Mouse (Mus musculus): ENCODE data around the gene Cnnm2. TPM values are rescaled to one million over a fixed set of nuclear protein-coding genes. Genes with fewer than 3 reads are reported as not detected.
"Not testable (repeated sequence)": the region's sequence is repeated elsewhere in the genome, so short reads cannot be mapped to it uniquely, and the experiment has no call there.

The Cnnm2 gene
- total RNA-seq (2021), result 1 to 10 TPM; 3.6 to 4.5 TPM
- long read RNA-seq, experiment 1, full-length matches to known transcripts, result 6 of 9 reads
- long read RNA-seq, experiment 1, partial matches to known transcripts, result 2 of 9 reads
- long read RNA-seq, experiment 1, other reads (novel, unspliced or antisense), result 1 of 9 reads
- long read RNA-seq, experiment 2, full-length matches to known transcripts, result 4 of 4 reads
- long read RNA-seq, experiment 2, partial matches to known transcripts, result 0 of 4 reads
- long read RNA-seq, experiment 2, other reads (novel, unspliced or antisense), result 0 of 4 reads

DNA sequence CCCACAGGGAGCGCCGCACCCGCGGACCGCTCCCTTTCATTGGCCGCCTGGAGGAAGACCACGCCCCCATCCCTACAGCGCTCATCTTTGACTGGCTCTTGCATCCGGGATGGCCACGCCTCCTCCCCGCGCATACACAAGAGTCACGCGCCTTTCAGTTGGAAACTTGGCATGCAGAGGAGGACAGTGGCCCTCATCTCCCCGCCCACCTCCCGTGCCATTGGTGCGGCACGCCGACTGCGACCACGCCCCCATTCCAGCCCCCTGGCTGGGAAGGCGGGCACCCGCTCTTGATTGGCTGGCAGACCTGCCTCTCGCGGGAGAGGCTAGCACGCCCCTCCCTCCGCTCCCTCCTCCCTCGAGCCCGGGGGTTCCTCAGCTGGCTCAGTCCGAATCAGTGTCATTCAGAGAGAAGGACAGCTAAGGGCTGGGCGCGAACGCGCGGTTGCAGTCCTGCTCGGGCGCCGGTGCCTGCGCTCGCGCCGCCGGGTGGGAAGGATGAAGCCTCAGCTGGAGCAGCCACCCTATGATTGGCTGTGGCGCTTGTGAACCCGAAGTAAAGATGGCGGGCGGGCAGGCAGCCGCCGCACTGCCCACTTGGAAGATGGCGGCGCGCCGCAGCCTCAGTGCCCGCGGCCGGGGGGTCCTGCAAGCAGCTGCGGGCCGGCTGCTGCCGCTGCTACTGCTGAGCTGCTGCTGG lies at the start of gene Cnnm2:
Cnnm2 (plus strand) TSS at position 350 of the 700 bp plus-strand sequence.
- DNase-seq, result peak; percentile 99

DNA sequence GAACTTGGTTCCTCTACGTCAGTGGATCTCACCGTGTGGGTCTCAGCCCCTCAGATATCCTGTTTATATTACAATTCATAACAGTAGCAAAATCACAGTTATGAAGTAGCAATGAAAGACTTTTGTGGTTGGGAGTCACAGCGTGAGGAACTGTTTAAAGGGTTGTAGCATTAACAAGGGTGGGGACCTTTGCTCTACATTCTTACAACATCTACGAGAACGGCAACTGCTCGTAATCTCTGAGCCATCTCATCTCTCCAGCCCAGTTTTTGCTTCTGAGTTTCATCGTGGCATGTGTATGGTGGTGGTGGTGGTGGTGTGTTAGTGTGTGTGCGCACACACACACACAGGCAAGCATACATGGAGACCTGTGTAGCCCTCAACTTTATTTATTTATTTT lies 47.2 kb upstream of the Cnnm2 start:
- no peak for DNase-seq

DNA sequence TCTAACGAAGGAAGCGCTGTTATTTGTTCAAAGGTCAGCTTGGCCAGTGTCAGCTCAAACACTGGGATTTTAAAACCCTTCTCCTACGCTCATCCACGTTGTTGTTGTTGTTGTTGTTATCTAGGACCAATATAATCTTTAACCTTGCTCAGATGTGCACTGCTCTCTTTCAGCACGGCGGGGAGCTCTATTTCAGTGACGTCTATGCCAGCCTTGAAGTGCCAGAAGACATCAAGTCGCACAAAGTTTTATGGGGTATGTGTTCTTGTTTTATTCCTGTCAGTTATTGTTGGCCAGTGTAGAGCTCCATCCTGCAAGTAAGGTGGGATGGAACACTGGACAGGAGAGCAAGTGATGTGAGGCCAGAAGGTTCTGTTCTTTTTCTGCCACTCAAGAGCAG lies 46.4 kb upstream of the Cnnm2 start:
- no peak for DNase-seq

DNA sequence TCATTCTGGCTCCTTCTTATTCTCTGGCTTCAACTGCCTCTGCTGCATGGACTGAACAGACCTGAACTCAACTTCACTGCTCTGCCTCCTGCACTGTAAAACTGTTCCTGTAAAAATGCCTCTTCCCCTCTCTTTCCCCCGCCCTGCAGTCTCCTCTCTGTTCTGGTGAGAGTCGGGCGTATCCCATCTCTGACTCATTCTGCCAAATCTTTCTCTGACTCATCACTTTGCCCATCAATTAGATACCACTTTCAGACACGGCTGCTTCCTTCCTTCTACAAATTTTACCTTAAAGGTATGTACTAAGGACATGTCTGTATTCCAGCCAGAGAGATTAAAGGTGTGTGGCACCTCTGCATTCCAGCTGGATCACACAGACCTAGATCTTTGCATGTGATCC lies 43.2 kb upstream of the Cnnm2 start:
- DNase-seq, result no peak

DNA sequence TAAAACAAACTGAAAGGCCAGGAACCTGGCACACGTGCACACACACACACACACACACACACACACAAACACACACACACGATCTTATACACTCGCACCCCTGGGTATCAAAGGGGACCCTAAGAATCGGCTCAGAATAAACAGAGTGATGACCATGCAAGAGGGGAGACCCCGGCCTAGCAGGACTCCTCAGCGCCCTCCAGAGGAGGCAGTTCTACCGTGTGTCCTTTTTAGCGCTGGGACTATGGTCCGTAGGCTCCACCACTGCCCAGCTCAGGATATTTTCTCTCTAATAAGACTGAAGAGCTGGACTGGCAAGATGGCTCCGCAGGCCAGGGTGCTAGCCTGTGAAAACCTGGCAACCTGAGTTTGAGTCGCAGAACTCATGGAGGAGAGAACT lies 37.0 kb upstream of the Cnnm2 start:
- DNase-seq, result no peak

DNA sequence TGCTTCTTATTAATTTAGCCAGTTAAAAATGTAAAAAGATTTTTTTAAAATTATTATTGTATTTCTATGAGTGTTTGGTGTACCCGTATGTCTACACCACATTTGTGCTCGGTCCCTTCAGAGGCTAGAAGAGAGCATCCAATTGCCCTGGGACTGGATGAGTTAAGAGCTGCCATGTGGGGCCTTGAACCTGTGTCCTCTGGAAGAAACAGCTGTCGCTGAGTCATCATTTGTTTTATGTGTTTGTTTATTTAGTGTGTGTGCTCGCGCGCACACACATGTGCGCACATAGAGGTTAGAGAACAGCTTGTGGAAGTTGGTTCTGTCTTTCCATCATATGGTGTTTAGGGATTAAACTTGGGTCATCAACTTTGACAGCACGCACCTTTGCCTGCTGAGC lies 35.3 kb upstream of the Cnnm2 start:
- no peak for DNase-seq

DNA sequence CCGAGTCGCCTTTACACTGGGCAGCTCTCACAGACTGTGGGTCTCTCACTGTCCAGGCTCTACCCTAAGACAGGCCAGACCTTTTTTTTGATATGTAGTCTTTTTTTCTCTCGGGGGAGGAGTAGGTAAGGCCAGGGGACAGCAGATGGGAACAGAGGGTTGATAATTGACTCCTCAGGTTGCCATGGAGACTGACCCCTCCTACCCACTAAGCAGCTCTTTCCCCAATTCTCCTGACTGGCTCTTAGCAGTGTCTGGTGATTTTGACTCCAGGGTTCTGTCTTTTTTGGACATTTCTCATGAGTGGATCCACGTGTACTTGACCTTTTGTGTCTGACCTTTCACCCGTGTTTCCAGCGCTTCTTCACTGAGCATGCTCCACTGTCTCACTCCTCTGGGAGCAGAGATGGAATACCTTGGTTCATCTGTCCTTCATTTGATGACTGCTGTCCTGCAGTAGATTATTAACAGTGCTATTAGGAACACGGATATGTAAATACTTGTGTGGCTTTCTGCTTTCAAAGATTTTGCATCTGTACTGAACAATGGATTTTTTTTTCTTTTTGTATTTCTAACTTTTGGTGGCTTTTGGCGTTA lies 34.2 kb upstream of the Cnnm2 start:
- no peak for DNase-seq

DNA sequence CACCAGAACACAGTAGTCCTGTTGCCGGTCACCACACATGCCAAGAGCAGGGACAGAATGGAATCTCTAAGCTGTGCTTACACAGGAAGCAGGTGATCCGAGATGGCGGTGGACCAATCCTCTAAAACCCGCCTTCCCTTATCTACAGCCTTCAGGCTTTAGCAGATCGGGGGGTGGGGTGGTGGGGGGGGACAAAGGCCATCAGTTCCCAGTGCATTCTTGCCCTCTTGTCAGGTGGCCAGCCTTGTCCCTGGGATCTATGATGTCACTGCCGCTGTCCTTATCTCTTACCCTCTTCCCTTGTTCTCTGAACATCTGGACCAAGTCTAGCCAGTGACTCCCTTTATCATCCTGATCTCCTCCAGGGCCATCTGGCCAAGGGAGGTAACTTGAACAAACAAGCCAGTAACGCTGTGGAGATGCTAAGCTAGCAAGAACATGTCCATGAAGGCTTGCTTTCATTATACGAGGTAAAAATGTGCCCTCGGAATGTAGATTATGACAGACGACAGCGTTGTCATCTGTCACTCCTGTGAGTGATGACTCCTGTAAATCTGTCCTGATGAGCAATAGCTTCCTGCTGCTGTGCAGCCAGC lies 33.4 kb upstream of the Cnnm2 start:
- no peak for DNase-seq

DNA sequence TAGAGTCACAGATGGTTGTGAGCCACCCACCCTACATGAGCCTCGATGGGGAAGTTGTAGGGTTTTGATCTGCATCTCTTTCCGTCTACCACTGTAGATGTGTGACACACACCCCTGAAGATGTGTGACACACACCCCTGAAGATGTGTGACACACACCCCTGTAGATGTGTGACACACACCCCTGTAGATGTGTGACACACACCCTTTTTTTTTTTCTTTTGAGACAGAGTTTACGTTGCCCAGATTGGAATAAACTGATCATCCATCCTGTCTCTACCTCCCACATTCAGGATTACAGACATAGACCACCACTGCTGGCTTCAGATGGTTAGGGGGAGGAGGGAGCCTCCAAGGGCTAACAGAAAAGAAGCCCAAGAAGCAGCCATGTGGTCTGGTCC lies 32.5 kb upstream of the Cnnm2 start:
- no peak for DNase-seq

DNA sequence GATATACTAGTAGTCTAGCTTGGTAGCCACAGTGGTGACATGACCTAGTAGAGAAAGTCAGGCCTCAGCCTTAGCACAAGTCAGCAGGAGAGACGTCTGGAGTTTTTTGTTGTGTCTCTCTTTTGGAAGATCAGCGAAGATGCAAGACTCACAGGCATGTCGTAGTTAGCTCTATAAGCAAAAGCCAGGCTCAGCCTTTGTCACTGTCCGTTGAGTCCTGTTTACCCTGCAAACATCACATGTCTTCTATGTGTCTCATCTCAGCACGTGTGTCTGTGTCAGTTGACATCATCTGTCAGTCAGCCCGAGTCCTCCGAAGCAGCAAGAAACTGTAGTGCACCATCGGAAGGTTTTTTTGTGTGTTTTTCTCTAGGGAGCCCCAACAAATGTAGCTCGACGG lies 30.0 kb upstream of the Cnnm2 start:
- no peak for DNase-seq

DNA sequence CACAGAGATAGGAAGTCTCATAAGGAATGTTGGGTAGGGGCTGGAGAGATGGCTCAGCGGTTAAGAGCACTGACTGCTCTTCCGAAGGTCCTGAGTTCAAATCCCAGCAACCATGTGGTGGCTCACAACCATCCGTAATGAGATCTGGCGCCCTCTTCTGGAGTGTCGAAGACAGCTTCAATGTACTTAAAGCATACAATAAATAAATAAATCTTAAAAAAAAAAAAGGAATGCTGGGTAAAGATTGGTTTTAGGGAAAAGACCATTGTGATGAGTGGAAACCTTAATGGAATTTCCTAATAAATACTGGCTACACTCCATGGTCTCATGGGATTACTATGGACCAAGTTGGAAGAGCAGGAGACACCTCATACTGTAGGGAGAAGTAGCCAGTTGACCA lies 28.7 kb upstream of the Cnnm2 start:
- DNase-seq, result not testable (repeated sequence)

DNA sequence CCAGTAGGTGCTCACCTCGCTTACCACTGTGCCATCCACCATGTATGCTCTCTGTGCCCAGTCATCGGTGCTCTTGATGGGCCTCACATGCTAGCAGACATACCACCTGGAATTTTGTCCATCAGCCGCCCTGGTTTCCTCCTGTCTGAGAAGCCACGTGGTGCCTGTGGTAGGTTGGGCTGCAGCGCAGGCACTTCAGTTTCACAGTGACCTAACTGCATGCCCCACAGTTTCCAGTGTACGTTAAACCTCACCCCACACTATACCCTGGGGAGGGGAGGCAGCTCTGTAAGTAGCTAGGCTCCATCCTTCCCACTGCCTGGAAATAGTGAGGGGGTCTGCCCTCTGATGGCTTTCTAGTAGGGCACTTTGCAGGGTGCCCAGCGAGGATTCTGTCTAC lies 27.8 kb upstream of the Cnnm2 start:
- no peak for DNase-seq

DNA sequence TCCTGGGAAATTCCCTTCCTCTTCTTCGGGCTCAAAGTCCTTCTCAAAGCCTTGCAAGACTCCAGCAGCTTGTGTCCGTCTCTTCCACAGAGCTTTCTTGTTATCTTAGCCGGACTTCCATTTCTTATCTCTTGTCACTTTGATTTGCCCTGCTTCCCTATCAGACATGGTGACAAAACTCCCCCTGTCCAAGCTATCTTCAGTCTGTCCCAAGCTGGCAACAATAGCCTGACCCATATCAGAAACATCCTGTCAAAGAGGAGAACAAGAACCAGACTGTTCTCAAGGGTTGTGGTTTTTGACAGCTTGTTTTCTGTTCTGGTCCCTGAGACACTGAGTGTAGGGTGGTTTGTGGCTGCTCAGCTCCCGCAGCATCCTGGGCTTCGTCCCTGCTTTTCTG lies 26.2 kb upstream of the Cnnm2 start:
- no peak for DNase-seq

DNA sequence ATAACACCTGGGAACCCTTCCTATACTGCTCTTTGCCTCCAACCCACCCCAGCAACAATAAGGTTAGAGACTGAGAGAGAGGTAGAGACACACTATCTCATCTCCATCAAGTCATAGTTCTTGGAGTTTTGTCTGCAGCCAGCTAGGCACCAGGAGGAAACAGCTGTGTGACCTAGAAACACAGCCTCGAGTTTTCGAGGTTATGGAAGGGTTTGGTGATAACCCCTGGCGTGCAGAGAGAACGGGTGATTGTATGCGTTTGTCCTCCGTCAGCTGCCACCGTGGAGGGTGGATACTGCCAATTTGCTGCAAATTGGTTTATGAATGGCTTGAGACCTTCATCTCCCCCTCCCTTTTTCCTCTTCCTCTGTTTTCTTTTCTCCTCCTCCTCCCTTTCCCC lies 24.3 kb upstream of the Cnnm2 start:
- no peak for DNase-seq

DNA sequence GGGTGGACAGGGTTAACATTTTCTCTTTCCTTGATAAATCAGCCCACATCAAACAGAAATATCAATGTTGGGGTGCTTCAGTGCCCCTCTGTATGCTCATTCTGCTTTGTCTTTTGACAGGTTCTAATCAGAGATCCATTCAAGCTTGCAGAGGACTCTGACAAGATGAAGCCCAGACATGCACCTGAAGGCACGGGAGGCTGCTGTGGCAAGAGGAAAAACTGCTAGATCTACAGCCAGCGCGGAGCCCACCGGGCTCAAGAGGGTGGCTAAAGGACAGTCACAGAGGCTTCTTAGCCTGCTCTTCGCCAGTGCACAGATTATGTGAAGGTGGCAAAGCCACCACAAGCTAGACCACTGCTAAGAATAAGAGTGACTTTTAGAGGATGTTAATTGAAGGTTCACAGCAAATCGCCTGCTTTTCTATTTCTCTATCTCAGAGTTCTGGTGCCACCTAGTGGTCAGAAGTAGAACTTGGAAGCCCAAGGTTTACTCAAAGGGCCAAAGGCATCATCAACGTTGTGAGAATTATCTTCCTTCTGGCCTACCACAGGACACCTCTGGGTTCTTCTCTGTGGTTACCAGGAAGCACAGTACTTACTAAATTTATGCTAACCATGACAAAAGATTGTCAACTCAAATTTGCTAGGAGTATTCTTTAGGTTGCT lies 20.9 kb upstream of the Cnnm2 start:
- peak; percentile 60 for DNase-seq

DNA sequence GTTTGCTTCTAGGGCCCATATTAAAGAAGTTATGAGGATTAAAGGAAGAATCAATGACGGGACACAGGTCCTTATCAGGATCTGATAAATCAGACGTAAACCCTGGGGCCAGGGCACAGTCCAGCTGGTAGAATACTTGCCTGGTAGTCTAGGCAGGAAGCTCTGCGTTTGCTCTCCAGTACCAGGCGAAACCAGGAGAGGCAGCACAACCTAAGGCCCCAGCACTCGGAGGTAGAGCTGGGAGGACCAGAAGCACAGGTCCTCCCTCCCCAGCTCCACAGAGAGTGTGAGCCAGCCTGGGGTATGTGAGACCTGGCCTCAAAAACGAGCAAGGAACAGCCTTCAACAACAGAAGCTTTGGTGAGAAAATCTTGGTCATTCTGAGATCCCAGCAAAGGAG lies 19.8 kb upstream of the Cnnm2 start:
- DNase-seq, result no peak

DNA sequence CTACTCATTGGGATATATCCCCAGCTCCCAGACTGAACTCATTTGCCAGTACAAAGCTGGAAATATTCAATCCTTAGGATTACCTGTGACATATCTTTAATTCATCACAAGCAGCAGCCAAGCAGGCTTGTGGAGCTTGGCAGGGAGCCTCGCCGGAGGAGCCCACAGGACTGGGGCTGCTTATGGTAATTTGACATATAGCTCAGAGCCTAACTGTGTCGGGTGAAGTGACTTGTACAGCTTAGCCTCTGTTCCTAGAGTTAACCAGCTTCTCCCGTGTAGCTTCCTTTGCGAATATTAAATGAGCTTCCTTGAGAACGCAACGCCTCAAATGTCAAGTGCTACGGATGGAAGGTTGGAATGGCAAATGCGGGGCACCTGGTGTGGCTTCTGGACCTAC lies 16.7 kb upstream of the Cnnm2 start:
- no peak for DNase-seq

DNA sequence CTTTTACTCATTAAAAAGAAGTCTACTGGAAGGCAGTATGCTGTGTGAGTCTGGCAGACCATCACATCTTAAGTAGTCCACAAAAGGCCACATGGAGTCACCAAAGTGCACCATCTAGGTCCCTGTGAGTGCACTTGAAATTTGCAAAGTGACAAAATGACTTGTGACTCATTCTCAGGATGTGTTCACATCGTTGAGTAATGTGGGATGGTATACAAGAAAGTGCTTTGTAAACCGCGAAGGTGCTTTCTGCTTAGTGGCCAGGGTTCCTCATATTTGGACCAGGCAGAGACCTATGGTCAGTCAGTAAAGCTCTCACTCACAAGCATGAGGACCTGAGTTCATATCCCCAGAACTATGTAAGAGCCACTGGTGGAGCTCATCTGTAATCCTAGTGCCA lies 13.6 kb upstream of the Cnnm2 start:
- no peak for DNase-seq

DNA sequence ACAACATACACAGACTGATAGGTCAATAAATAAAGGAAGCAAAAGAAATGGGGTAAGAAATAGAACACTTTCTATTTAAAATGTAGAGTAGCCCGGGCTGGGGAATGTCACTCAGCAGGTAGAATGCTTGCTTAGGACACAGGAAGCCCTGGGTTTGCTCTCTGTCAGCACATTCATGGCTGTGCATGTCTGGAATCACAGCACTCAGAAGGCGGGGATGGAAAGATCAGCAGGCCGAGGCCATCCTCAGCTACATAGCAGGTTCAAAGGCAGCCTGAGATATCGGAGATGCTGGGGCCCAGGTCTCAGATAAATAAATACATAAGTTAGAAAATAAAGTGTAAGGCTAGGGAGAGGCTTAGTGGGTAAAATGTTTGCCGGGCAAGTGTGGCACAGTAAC lies 9.2 kb upstream of the Cnnm2 start:
- no peak for DNase-seq

DNA sequence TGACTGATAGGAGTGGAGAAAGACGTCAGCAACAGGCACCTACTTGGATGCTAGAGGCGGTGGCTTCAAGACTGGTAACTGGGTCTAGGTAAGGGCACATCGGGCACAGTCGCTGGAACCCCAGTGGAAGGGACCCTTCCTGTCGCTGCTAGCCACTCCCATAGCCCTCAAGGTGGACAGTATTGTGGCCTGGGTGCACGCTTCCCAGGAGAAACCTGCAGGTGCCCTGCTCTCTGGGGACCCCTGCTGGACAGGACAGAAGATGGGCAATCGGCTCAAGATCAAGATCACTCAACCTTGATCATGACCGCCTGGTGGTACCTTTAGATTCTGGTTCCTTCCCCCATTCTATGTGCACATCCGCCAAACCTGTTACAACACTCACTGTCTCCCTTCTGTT lies 6.3 kb upstream of the Cnnm2 start:
- DNase-seq, result peak; percentile 45

DNA sequence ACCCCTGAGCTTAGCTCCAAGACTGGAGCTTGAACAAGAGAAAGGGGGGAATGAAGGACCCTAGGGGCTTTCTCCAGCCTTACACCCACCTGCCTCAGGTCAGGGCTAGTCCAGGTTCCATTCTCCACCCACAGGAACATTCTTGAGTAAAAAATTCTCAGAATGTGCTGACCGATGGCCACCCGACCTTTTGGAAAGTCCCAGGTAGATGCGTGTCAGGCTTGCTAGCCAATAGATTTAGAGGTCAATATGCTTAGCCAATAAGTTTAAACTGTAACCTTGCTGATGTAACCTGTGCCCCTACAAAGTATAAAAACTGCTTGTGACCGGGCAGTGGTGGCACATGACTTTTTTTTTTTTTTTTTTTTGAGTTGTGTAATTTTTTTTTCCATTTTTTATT lies 5.2 kb upstream of the Cnnm2 start:
- DNase-seq, result no peak

DNA sequence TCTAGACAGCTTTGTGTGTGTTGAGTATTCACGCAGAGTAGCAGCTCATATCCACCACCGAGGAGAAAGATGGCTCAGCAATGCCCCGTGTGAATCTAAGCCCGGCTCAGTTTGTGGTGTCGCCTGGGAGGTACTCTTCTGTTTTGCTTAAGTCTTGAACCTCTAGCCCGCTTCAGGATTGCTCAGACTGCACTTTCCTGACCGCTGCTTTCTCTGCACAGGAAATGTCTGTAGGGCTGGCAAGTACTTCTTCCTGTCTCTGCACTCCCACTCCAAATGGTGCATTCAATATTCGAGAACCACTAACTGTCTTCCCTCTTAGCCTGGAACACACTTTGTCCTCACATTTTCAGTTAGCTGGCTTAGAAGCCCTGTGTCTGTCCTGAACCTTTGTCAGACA lies 2.3 kb upstream of the Cnnm2 start:
- no peak for DNase-seq

DNA sequence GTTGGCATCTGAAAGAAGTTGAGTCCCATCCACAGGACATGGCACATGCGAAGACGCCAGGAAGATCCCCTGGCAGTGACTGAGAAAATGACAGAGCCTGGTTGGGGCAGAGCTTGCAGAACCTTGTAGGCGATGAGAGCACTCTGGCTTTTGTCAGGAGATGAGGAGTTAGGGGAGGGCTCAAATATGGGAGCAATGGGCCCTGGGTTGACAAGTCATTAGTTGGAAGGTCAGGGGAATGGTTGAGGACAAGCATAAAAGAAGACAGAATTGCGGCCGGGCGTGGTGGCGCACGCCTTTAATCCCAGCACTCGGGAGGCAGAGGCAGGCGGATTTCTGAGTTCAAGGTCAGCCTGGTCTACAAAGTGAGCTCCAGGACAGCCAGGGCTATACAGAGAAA lies 1.5 kb upstream of the Cnnm2 start:
- not testable (repeated sequence) for DNase-seq
